Mouse (Mus musculus): ENCODE results near the gene Ell2.

- no peak for TF ChIP-seq CTCF (IDR thresholded peaks at IDR 0.05; ENCODE audit: low read depth)
- TF ChIP-seq EP300 (IDR thresholded peaks at IDR 0.05; ENCODE audit: low read depth) = no peak
Observed at GRCm38 (mm10) chr13:75734231-75734630, 27.7 kb downstream of the Ell2 start.
